Mouse (Mus musculus): ENCODE measurements around the gene Hpse. TPM values are rescaled to one million over a fixed set of nuclear protein-coding genes. Genes with fewer than 3 reads are reported as not detected.

The Hpse gene
- total and polyA plus RNA-seq, 2 experiments from 2014 or later: 0.39 to 3.2 TPM

DNA sequence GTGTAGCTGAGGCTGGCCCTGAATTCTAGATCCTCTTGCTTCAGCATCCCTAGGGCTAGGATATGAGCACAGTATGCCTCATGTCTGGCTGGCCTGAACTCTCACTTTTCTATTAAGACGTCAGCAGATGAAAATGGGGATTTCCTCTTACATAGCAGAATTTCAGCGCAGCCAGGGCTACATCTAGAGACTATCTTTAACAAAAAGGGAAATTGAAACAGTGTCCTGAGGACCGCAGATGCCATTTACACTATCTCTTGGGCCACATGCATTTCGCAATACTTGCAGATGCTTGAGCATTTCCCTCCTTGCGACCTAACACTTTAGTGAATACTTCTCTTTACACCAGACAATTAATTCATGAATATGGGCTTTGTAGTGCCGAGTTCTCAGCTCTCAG, 63.2 kb downstream of the Hpse start:
- Histone ChIP-seq H3K4me2 (ENCODE audit: low read depth, low read length, poor library complexity, severe bottlenecking) (no peak overlapping the region), H3K27me3 (ENCODE audit: insufficient read depth, low read length) (no peaks in the 10 kb centered on the region), H3K9ac (replicated peaks; ENCODE audit: low read length, poor library complexity, severe bottlenecking) (no peak overlapping the region), H3K4me3 (ENCODE audit: low read depth, low read length) (no peak overlapping the region), H3K9me3 (ENCODE audit: low read length) (no peaks in the 10 kb centered on the region), H3K27ac (ENCODE audit: low read depth, low read length) (no peak overlapping the region), H3K4me1 (ENCODE audit: insufficient read depth, low read length) (no peaks in the 10 kb centered on the region), H3K36me3 (ENCODE audit: insufficient read depth, low read length) (peaks cover 48% of the 10 kb centered on the region)
- TF ChIP-seq CTCF (IDR thresholded peaks at IDR 0.05): no peak
- ATAC-seq (ENCODE audit: low FRiP score): no peak
- no peak for DNase-seq (ENCODE audit: low spot score)
- WGBS: 74% methylated on average over 6 of the region's 6 CpGs

DNA sequence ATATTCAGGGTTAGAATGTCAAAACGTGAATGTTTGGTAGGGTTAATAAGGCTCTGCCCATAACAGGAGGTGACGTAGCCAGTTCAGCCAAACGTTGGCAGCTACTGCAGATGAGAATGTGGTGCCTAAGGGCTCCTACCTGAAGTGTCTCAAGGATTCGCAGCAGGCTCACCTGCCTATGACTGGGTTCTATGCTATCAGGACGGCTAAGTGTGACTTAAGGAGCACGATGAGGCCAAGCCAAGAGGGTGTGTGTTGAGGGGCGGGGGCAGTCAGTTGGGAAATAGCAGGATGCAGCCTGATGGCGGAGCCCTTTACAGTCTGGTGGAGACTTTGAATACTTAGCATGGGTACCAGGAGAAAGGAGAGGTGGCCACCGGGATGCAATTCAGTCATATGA, 67.2 kb downstream of the Hpse start:
- peaks cover 19% of the 10 kb centered on the region; the same call in 1 of the 2 replicates for H3K36me3 ChIP-seq (ENCODE audit: insufficient read depth, low read length)
- no peaks in the 10 kb centered on the region for H3K4me1 ChIP-seq (ENCODE audit: insufficient read depth, low read length)
- H3K27me3 ChIP-seq (ENCODE audit: insufficient read depth, low read length): no peaks in the 10 kb centered on the region
- ATAC-seq (ENCODE audit: low FRiP score) (no peak), DNase-seq (ENCODE audit: low spot score) (no peak)
- no peak overlapping the region for H3K4me2 ChIP-seq (ENCODE audit: low read depth, low read length, poor library complexity, severe bottlenecking)
- H3K9me3 ChIP-seq (ENCODE audit: low read length): no peaks in the 10 kb centered on the region
- H3K9ac ChIP-seq (replicated peaks; ENCODE audit: low read length, poor library complexity, severe bottlenecking): no peak overlapping the region
- H3K4me3 ChIP-seq (ENCODE audit: low read depth, low read length): no peak overlapping the region
- TF ChIP-seq CTCF (IDR thresholded peaks at IDR 0.05): no peak
- no peak overlapping the region for H3K27ac ChIP-seq (ENCODE audit: low read depth, low read length)
- WGBS: 92% methylated on average over 9 of the region's 9 CpGs

DNA sequence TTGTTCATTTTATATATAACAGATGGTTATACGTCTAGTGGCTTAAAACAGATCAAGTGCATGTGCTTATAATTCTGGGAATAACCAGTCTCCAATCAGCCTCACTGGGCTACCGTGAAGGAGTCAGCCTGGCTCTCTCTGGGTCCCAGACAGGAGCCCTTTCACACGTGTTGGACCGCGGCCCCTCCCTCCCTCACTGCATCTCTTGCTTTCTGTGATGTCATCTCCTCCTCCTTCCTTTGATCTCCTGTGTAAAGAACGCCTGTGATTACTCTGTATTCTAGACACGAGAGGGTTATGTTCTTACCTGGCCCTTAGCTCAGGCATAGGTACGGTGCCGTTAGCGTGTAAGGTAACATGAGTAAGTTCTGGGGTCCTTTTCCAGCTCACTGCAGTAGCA, 68.0 kb downstream of the Hpse start:
- DNase-seq (ENCODE audit: low spot score): no peak
- WGBS: 84% methylated on average over 10 of the region's 10 CpGs
- no peaks in the 10 kb centered on the region for H3K4me1 ChIP-seq (ENCODE audit: insufficient read depth, low read length)
- peaks cover 13% of the 10 kb centered on the region; the same call in 1 of the 2 replicates for H3K36me3 ChIP-seq (ENCODE audit: insufficient read depth, low read length)
- ATAC-seq (ENCODE audit: low FRiP score): no peak
- no peak overlapping the region for H3K4me3 ChIP-seq (ENCODE audit: low read depth, low read length)
- no peak overlapping the region for H3K4me2 ChIP-seq (ENCODE audit: low read depth, low read length, poor library complexity, severe bottlenecking)
- H3K9me3 ChIP-seq (ENCODE audit: low read length): no peaks in the 10 kb centered on the region
- no peak overlapping the region for H3K9ac ChIP-seq (replicated peaks; ENCODE audit: low read length, poor library complexity, severe bottlenecking)
- no peak for TF ChIP-seq CTCF (IDR thresholded peaks at IDR 0.05)
- no peak overlapping the region for H3K27ac ChIP-seq (ENCODE audit: low read depth, low read length)
- H3K27me3 ChIP-seq (ENCODE audit: insufficient read depth, low read length): no peaks in the 10 kb centered on the region

DNA sequence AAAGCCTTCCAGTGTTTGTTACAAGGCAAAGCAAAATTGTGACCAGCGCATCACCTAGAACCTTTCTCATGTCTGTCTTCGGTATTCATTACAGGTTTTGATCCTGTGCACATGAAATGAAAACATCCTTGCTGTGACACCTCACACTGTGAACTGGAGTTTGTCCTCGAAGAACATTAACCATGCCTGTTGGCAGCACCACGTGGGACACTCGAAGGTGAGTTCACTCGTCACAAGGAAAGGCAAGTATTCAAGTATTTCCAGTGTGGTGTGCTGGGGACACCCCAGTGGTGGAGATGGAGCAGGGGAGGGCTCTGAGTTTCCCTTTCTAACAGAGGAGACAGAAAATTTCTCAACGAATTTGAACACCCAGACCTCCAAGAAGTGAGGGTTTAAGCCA, 68.5 kb downstream of the Hpse start:
- peaks cover 8% of the 10 kb centered on the region; the same call in 1 of the 2 replicates for H3K36me3 ChIP-seq (ENCODE audit: insufficient read depth, low read length)
- no peak for TF ChIP-seq CTCF (IDR thresholded peaks at IDR 0.05)
- H3K9me3 ChIP-seq (ENCODE audit: low read length): no peaks in the 10 kb centered on the region
- DNase-seq (ENCODE audit: low spot score) (no peak), ATAC-seq (ENCODE audit: low FRiP score) (no peak)
- H3K4me3 ChIP-seq (ENCODE audit: low read depth, low read length): no peak overlapping the region
- H3K4me2 ChIP-seq (ENCODE audit: low read depth, low read length, poor library complexity, severe bottlenecking): no peak overlapping the region
- no peak overlapping the region for H3K9ac ChIP-seq (replicated peaks; ENCODE audit: low read length, poor library complexity, severe bottlenecking)
- H3K4me1 ChIP-seq (ENCODE audit: insufficient read depth, low read length): no peaks in the 10 kb centered on the region
- no peaks in the 10 kb centered on the region for H3K27me3 ChIP-seq (ENCODE audit: insufficient read depth, low read length)
- WGBS: 89% methylated on average over 7 of the region's 7 CpGs
- no peak overlapping the region for H3K27ac ChIP-seq (ENCODE audit: low read depth, low read length)

DNA sequence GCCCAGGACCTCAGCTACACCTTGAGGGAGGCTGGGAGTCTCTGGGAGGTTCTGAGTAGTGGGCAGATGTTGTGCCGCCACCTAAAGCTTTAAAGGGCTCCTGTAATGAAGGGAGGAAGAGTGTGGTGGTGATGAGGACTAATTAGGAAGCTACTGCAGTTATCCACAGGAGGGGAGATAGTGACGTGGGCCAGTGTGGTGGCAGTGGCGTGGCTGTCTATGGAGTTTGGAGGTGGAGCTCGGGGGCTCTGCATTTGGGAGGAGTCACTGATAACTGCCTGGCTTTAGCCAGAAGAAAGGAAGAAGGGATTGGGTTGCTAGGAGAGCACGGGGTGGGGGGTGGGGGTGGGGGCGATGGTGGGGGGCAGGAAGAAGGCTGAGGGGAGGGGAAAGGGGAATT, 71.0 kb downstream of the Hpse start:
- H3K4me1 ChIP-seq (ENCODE audit: insufficient read depth, low read length): no peaks in the 10 kb centered on the region
- WGBS: 49% methylated on average over 5 of the region's 6 CpGs
- H3K4me2 ChIP-seq (ENCODE audit: low read depth, low read length, poor library complexity, severe bottlenecking): no peak overlapping the region
- H3K27ac ChIP-seq (ENCODE audit: low read depth, low read length): no peak overlapping the region
- TF ChIP-seq CTCF (IDR thresholded peaks at IDR 0.05): no peak
- DNase-seq (ENCODE audit: low spot score): no peak
- H3K9me3 ChIP-seq (ENCODE audit: low read length): no peaks in the 10 kb centered on the region
- no peaks in the 10 kb centered on the region for H3K27me3 ChIP-seq (ENCODE audit: insufficient read depth, low read length)
- H3K9ac ChIP-seq (replicated peaks; ENCODE audit: low read length, poor library complexity, severe bottlenecking): no peak overlapping the region
- H3K36me3 ChIP-seq (ENCODE audit: insufficient read depth, low read length): no peaks in the 10 kb centered on the region
- no peak for ATAC-seq (ENCODE audit: low FRiP score)
- no peak overlapping the region for H3K4me3 ChIP-seq (ENCODE audit: low read depth, low read length)

DNA sequence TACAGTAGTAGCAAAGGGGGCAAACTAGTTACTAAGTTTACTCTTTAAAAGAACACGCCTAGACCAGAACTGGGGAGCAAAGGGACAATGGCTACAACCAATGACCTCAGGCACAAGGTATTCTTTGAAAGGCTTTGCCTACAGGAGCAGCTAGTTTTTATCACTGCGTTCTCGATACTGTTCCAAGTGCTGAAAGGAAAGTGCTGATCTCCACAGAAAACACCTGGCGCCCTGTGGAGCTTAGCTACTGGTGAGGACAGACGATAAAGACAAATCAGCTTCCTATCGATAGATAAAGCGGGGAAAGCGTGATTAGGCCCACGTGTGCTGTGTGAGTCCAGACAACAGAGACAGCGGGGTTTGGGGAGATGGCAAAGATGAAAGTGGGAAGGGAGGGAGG, 71.5 kb downstream of the Hpse start:
- Histone ChIP-seq H3K27me3 (ENCODE audit: insufficient read depth, low read length) (no peaks in the 10 kb centered on the region), H3K36me3 (ENCODE audit: insufficient read depth, low read length) (no peaks in the 10 kb centered on the region), H3K9me3 (ENCODE audit: low read length) (no peaks in the 10 kb centered on the region), H3K9ac (replicated peaks; ENCODE audit: low read length, poor library complexity, severe bottlenecking) (no peak overlapping the region), H3K4me1 (ENCODE audit: insufficient read depth, low read length) (no peaks in the 10 kb centered on the region), H3K4me2 (ENCODE audit: low read depth, low read length, poor library complexity, severe bottlenecking) (no peak overlapping the region), H3K27ac (ENCODE audit: low read depth, low read length) (no peak overlapping the region), H3K4me3 (ENCODE audit: low read depth, low read length) (no peak overlapping the region)
- WGBS: 55% methylated on average over 10 of the region's 10 CpGs
- TF ChIP-seq CTCF (IDR thresholded peaks at IDR 0.05): no peak
- DNase-seq (ENCODE audit: low spot score) (no peak), ATAC-seq (ENCODE audit: low FRiP score) (no peak)
